Mouse (Mus musculus) heart, adult 18-20 months (tissue): ENCODE data around the gene Dhx32. TPM values are rescaled to one million over a fixed set of nuclear protein-coding genes. Genes with fewer than 3 reads are reported as not detected.

Source experiments
- DNase-seq, 2 experiments: peaks; one replicate each; pipeline ENCODE4 v3.0.0; 2021 to 2022; ENCODE audit warnings: mixed read lengths in 1 of 2
- total RNA-seq, 2 experiments: library from RNA; stranded (reverse); gene quantifications; 2 replicates each; pipeline ENCODE4 v1.2.3; 2021

The Dhx32 gene
- total RNA-seq, 2 experiments from 2014 or later = 38.8 to 48.1 TPM

- no peak for DNase-seq
Measured at GRCm38 (mm10) chr7:133775179-133775578, 7.3 kb downstream of the Dhx32 start.

- DNase-seq = no peak
Measured at GRCm38 (mm10) chr7:133768517-133768916, 14.0 kb downstream of the Dhx32 start.

- no peak for DNase-seq
Measured at GRCm38 (mm10) chr7:133768027-133768426, 14.5 kb downstream of the Dhx32 start.

GRCm38 (mm10) chr7:133765849-133766243, 16.7 kb downstream of the Dhx32 start:
- peak; percentile 83 to 89 for DNase-seq

- no peak for DNase-seq
Measured at GRCm38 (mm10) chr7:133765240-133765848, 17.2 kb downstream of the Dhx32 start.

- DNase-seq = no peak
Measured at GRCm38 (mm10) chr7:133764425-133764824, 18.1 kb downstream of the Dhx32 start.

GRCm38 (mm10) chr7:133762696-133763095, 19.8 kb downstream of the Dhx32 start:
- no peak for DNase-seq

- DNase-seq = no peak
Measured at GRCm38 (mm10) chr7:133759611-133760353, 22.7 kb downstream of the Dhx32 start.

GRCm38 (mm10) chr7:133758716-133759115, 23.8 kb downstream of the Dhx32 start:
- no peak for DNase-seq

GRCm38 (mm10) chr7:133757961-133758455, 24.5 kb downstream of the Dhx32 start:
- DNase-seq = no peak

- DNase-seq = no peak
Measured at GRCm38 (mm10) chr7:133751163-133751562, 31.4 kb downstream of the Dhx32 start.

- no peak for DNase-seq
Measured at GRCm38 (mm10) chr7:133750666-133751065, 31.9 kb downstream of the Dhx32 start.

- DNase-seq = no peak
Measured at GRCm38 (mm10) chr7:133748753-133749152, 33.8 kb downstream of the Dhx32 start.

GRCm38 (mm10) chr7:133747372-133747771, 35.2 kb downstream of the Dhx32 start:
- peak; percentile 63 to 71 for DNase-seq

GRCm38 (mm10) chr7:133744701-133745100, 37.8 kb downstream of the Dhx32 start:
- DNase-seq = peak in 1 of 2 experiments; percentile 53

- DNase-seq = no peak
Measured at GRCm38 (mm10) chr7:133744209-133744608, 38.3 kb downstream of the Dhx32 start.

GRCm38 (mm10) chr7:133743611-133744010, 38.9 kb downstream of the Dhx32 start:
- DNase-seq = no peak

GRCm38 (mm10) chr7:133742530-133743325, 39.8 kb downstream of the Dhx32 start:
- DNase-seq = no peak

- DNase-seq = no peak
Measured at GRCm38 (mm10) chr7:133740558-133740957, 42.0 kb downstream of the Dhx32 start.

- peak; percentile 43 to 44 for DNase-seq
Measured at GRCm38 (mm10) chr7:133731971-133732645, 50.4 kb downstream of the Dhx32 start.

GRCm38 (mm10) chr7:133730324-133731191, 52.0 kb downstream of the Dhx32 start:
- DNase-seq = peak in 1 of 2 experiments; percentile 64
